Mouse (Mus musculus) stomach, embryonic 14.5 days (tissue): ENCODE data around the gene Tmem266. TPM values are rescaled to one million over a fixed set of nuclear protein-coding genes. Genes with fewer than 3 reads are reported as not detected.

Source experiments
- ATAC-seq: fragments of 200-750 bp; cut with Nextera tagmentation; 2 replicates; pipeline ENCODE4 v1.8.0; 2017; ENCODE audit warnings: low read depth, moderate TSS enrichment; ENCODE audit not compliant: insufficient number of reproducible peaks, insufficient read depth, low FRiP score
- H3K27ac ChIP-seq: fragments of 300-500 bp; sonication (generic); 2 replicates; pipeline ENCODE4 v1.5.1; 2014; ENCODE audit warnings: mild to moderate bottlenecking, low read length, moderate library complexity, mixed read lengths
- H3K27me3 ChIP-seq: fragments of 300-500 bp; sonication (generic); 2 replicates; pipeline ENCODE4 v1.6.1; 2014; ENCODE audit warnings: low read length, control low read depth, mixed read lengths; ENCODE audit not compliant: control insufficient read depth, insufficient read depth
- H3K36me3 ChIP-seq: fragments of 300-500 bp; sonication (generic); 2 replicates; pipeline ENCODE4 v1.6.1; 2014; ENCODE audit warnings: mild to moderate bottlenecking, control low read depth, low read length, moderate library complexity, mixed read lengths; ENCODE audit not compliant: control insufficient read depth, insufficient read depth
- H3K4me1 ChIP-seq: fragments of 300-500 bp; sonication (generic); 2 replicates; pipeline ENCODE4 v1.6.1; 2014; ENCODE audit warnings: low read length, control low read depth, mixed read lengths; ENCODE audit not compliant: control insufficient read depth, insufficient read depth
- H3K4me2 ChIP-seq: fragments of 300-500 bp; sonication (generic); replicated peaks from 2 replicates; pipeline ENCODE4 v1.6.1; 2014; ENCODE audit warnings: low read depth, low read length, control low read depth
- H3K4me3 ChIP-seq: fragments of 300-500 bp; sonication (generic); 2 replicates; pipeline ENCODE4 v1.5.1; 2014; ENCODE audit warnings: low read depth, low read length, control low read depth
- H3K9ac ChIP-seq: fragments of 300-500 bp; sonication (generic); replicated peaks from 2 replicates; pipeline ENCODE4 v1.6.1; 2014; ENCODE audit warnings: low read depth, mild to moderate bottlenecking, control low read depth, low read length, moderate library complexity, mixed read lengths
- H3K9me3 ChIP-seq: fragments of 300-500 bp; sonication (generic); 2 replicates; pipeline ENCODE4 v1.6.1; 2016; ENCODE audit warnings: low read depth, low read length, control low read depth; ENCODE audit not compliant: control insufficient read depth
- WGBS: fragments of 180-500 bp; shearing (Covaris S2); extraction: QIAGEN DNeasy Blood & Tissue Kit; methylation state at CpG from one replicate; pipeline ENCODE4 v1.1.7; 2014; 5-methylcytosine and 5-hydroxymethylcytosine counted together
- polyA plus RNA-seq: library from polyadenylated mRNA; unstranded; fragments of >200 nt; fragmentation: Nextera tagmentation; extraction: Ambion mirVana; gene quantifications from 2 replicates; pipeline ENCODE4 v1.2.1, GENCODE M21; 2014

Gene Tmem266
- 0.62 and 0.94 TPM in 2 replicates for polyA plus RNA-seq

GRCm38 (mm10) chr9:55326515-55327233 lies at the start of gene Tmem266, which contains the start of gene Nrg4:
Gene Tmem266, plus strand, starts transcription at chr9:55326913.
Gene Nrg4, minus strand, starts transcription at chr9:55326844.
- Histone ChIP-seq H3K9ac (peak within 1 kb of the TSS; percentile 46), H3K9me3 (no peaks in the 10 kb centered on the region), H3K4me3 (peak within 1 kb of the TSS; percentile 67), H3K4me1 (0 out of 2 replicates have a peak, but pooled peaks cover 5% of the 10 kb centered on the region), H3K4me2 (peak within 1 kb of the TSS; percentile 82), H3K36me3 (no peaks in the 10 kb centered on the region), H3K27ac (no peak within 1 kb of the TSS), H3K27me3 (peaks cover 13% of the 10 kb centered on the region; the same call in 1 of the 2 replicates)
- peak; percentile 84 for ATAC-seq
- WGBS, result under 1% methylated on average over 72 of the region's 82 CpGs

- H3K4me2 ChIP-seq, result no peak overlapping the region
- no peaks in the 10 kb centered on the region for H3K27me3 ChIP-seq
- no peaks in the 10 kb centered on the region for H3K4me1 ChIP-seq
- no peak for ATAC-seq
- 64% methylated on average over 4 of the region's 4 CpGs for WGBS
- no peak overlapping the region for H3K9ac ChIP-seq
- no peaks in the 10 kb centered on the region for H3K36me3 ChIP-seq
- H3K27ac ChIP-seq, result no peak overlapping the region
- H3K4me3 ChIP-seq, result no peak overlapping the region
- H3K9me3 ChIP-seq, result no peaks in the 10 kb centered on the region
Measured at GRCm38 (mm10) chr9:55277562-55277961, 49.2 kb upstream of the Tmem266 start.

- Histone ChIP-seq H3K9ac (no peak overlapping the region), H3K4me2 (no peak overlapping the region), H3K27me3 (no peaks in the 10 kb centered on the region), H3K4me1 (peaks cover 4% of the 10 kb centered on the region; the same call in 1 of the 2 replicates), H3K36me3 (no peaks in the 10 kb centered on the region), H3K9me3 (no peaks in the 10 kb centered on the region), H3K27ac (no peak overlapping the region), H3K4me3 (no peak overlapping the region)
- ATAC-seq, result no peak
- 78% methylated on average over 8 of the region's 8 CpGs for WGBS
Measured at GRCm38 (mm10) chr9:55279114-55279825, 47.4 kb upstream of the Tmem266 start.

- 2% methylated on average over 14 of the region's 14 CpGs for WGBS
- no peaks in the 10 kb centered on the region for H3K36me3 ChIP-seq
- H3K4me1 ChIP-seq, result peaks cover 4% of the 10 kb centered on the region; the same call in 1 of the 2 replicates
- ATAC-seq, result no peak
- no peak overlapping the region for H3K27ac ChIP-seq
- no peaks in the 10 kb centered on the region for H3K9me3 ChIP-seq
- H3K4me2 ChIP-seq, result peak overlapping the region; percentile 37
- H3K4me3 ChIP-seq, result no peak overlapping the region
- no peaks in the 10 kb centered on the region for H3K27me3 ChIP-seq
- H3K9ac ChIP-seq, result no peak overlapping the region
Measured at GRCm38 (mm10) chr9:55283516-55283915, 43.2 kb upstream of the Tmem266 start.

GRCm38 (mm10) chr9:55285197-55285596 lies 41.5 kb upstream of the Tmem266 start:
- WGBS, result 70% methylated on average over 3 of the region's 3 CpGs
- Histone ChIP-seq H3K27ac (no peak overlapping the region), H3K4me3 (no peak overlapping the region), H3K4me2 (no peak overlapping the region), H3K36me3 (no peaks in the 10 kb centered on the region), H3K4me1 (peaks cover 4% of the 10 kb centered on the region; the same call in 1 of the 2 replicates), H3K9ac (no peak overlapping the region), H3K9me3 (no peaks in the 10 kb centered on the region), H3K27me3 (no peaks in the 10 kb centered on the region)
- no peak for ATAC-seq

- Histone ChIP-seq H3K27ac (no peak overlapping the region), H3K9me3 (no peaks in the 10 kb centered on the region)
Measured at GRCm38 (mm10) chr9:55289475-55290198, 37.1 kb upstream of the Tmem266 start.

GRCm38 (mm10) chr9:55291966-55292365 lies 34.7 kb upstream of the Tmem266 start:
- Histone ChIP-seq H3K36me3 (no peaks in the 10 kb centered on the region), H3K9me3 (no peaks in the 10 kb centered on the region), H3K9ac (no peak overlapping the region), H3K4me2 (no peak overlapping the region), H3K4me3 (no peak overlapping the region), H3K4me1 (no peaks in the 10 kb centered on the region), H3K27ac (no peak overlapping the region), H3K27me3 (no peaks in the 10 kb centered on the region)
- 92% methylated on average over 4 of the region's 4 CpGs for WGBS
- no peak for ATAC-seq

More at GRCm38 (mm10) chr9:55289475-55290198, 37.1 kb upstream of the Tmem266 start:
- 30% methylated on average over 3 of the region's 3 CpGs for WGBS
- H3K36me3 ChIP-seq, result no peaks in the 10 kb centered on the region
- no peak for ATAC-seq
- no peaks in the 10 kb centered on the region for H3K4me1 ChIP-seq
- no peaks in the 10 kb centered on the region for H3K27me3 ChIP-seq
- H3K4me2 ChIP-seq, result no peak overlapping the region
- no peak overlapping the region for H3K9ac ChIP-seq
- H3K4me3 ChIP-seq, result no peak overlapping the region

GRCm38 (mm10) chr9:55296221-55296620 lies 30.5 kb upstream of the Tmem266 start:
- Histone ChIP-seq H3K4me3 (no peak overlapping the region), H3K4me1 (no peaks in the 10 kb centered on the region), H3K9ac (no peak overlapping the region), H3K27me3 (no peaks in the 10 kb centered on the region), H3K36me3 (no peaks in the 10 kb centered on the region), H3K4me2 (no peak overlapping the region), H3K9me3 (no peaks in the 10 kb centered on the region), H3K27ac (no peak overlapping the region)
- peak; percentile 58; the same call in 1 of the 2 replicates for ATAC-seq
- 48% methylated on average over 2 of the region's 2 CpGs for WGBS
